Mouse (Mus musculus) bone marrow, adult 2 months (tissue): ENCODE data around the gene Pde4d.

Experiments used
- CTCF ChIP-seq: fragments of 200-500 bp; IDR thresholded peaks from 2 replicates; pipeline ENCODE4 v1.5.1; 2011; ENCODE audit warnings: low read length, control low read depth; ENCODE audit not compliant: control insufficient read depth, insufficient read depth
- POLR2A ChIP-seq: fragments of 200-500 bp; IDR thresholded peaks from 2 replicates; pipeline ENCODE4 v1.6.1; 2011; ENCODE audit warnings: low read depth, mild to moderate bottlenecking, control low read depth, low read length, borderline replicate concordance; ENCODE audit not compliant: control insufficient read depth

- no peak for TF ChIP-seq CTCF
- no peak for TF ChIP-seq POLR2A
Measured at GRCm38 (mm10) chr13:108856776-108857435, 407.2 kb downstream of the Pde4d start.
